Mouse (Mus musculus): ENCODE measurements around the gene Prkag1. TPM values are rescaled to one million over a fixed set of nuclear protein-coding genes. Genes with fewer than 3 reads are reported as not detected.
A peak's percentile ranks its signal among the peaks of the same experiment; 100 is the strongest.

Gene Prkag1
- polyA plus RNA-seq, 1 experiment from 2014 or later, result 79.5 TPM

DNA sequence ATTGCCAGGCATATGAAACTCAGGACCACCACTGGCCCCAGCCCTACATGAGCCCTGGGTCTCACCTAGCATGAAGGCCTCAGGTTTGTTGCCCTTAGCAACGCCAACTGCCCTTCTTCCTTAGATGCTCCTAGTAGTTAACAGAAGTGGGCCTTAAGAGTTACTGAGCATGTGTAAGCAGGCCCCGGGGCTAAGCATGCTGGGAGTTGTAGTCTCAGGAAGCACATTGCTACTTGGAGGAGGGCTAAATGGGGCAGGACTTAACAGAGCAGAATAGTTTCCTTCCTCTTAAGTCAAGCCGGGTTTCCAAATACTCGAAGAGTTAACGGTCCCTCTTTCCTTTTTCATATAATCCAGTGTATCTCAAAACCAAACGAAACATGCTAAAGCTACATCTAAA is 36.0 kb upstream of the Prkag1 start:
- Histone ChIP-seq H3K9me3 (ENCODE audit: control insufficient read depth, low read length) (no peaks in the 10 kb centered on the region), H3K27ac (ENCODE audit: low read length) (no peak overlapping the region), H3K4me2 (ENCODE audit: low read length) (peak overlapping the region; percentile 30; the same call in 1 of the 2 replicates), H3K36me3 (ENCODE audit: control insufficient read depth, insufficient read depth) (peaks cover 24% of the 10 kb centered on the region), H3K4me3 (replicated peaks; ENCODE audit: low read length) (no peak overlapping the region), H3K9ac (replicated peaks; ENCODE audit: low read depth, low read length) (no peak overlapping the region), H3K27me3 (replicated peaks; ENCODE audit: control insufficient read depth, insufficient read depth, low read length) (no peaks in the 10 kb centered on the region), H3K4me1 (replicated peaks; ENCODE audit: control insufficient read depth, insufficient read depth, low read length) (peaks cover 36% of the 10 kb centered on the region)
- WGBS, result 63% methylated on average over 6 of the region's 6 CpGs
- peak; percentile 54 for ATAC-seq

DNA sequence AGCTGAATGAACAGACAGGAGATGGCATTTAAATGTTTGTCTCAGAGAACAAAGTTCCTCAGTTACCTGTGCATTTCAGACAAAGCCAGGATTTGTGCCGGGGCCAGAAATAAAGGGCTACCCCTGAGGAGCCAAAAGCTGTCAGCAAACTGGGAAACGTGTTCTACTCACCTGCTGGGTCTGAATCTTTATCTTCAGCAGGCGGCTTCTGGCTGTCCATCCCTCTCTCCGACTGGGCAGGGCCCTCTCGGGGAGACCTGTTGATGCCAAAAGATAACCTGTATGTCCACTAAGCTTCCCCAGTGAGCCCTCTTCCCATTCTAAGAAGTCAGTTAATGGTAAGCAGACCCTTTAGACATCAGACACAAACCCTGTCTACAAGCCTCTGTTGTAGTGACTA is 35.2 kb upstream of the Prkag1 start:
- no peak overlapping the region for H3K4me3 ChIP-seq (replicated peaks; ENCODE audit: low read length)
- peaks cover 32% of the 10 kb centered on the region for H3K36me3 ChIP-seq (ENCODE audit: control insufficient read depth, insufficient read depth)

DNA sequence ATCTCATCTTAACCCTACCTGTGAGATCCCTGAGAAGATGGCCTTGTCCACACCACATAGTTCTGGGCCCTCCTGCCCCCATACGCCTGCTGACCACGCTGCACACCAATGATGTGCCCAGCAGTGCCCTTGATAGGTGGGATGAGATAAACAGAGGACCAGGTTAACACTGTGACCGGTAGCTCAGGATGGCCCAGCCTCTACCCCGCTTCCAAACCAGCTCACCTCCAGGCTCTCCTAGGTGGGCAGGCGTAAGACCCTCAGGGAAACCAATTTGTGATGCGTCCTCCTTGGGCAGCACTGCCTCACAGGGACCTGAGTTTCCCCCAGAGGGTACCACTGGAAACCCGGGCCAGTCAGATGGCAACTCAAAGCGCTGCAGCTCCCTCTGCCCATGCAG is 34.5 kb upstream of the Prkag1 start:
- peaks cover 39% of the 10 kb centered on the region for H3K36me3 ChIP-seq (ENCODE audit: control insufficient read depth, insufficient read depth)
- H3K27me3 ChIP-seq (replicated peaks; ENCODE audit: control insufficient read depth, insufficient read depth, low read length), result no peaks in the 10 kb centered on the region
- H3K9me3 ChIP-seq (ENCODE audit: control insufficient read depth, low read length), result no peaks in the 10 kb centered on the region
- no peak overlapping the region for H3K9ac ChIP-seq (replicated peaks; ENCODE audit: low read depth, low read length)
- no peak overlapping the region for H3K4me3 ChIP-seq (replicated peaks; ENCODE audit: low read length)
- H3K4me1 ChIP-seq (replicated peaks; ENCODE audit: control insufficient read depth, insufficient read depth, low read length), result peaks cover 36% of the 10 kb centered on the region
- ATAC-seq, result no peak
- no peak overlapping the region for H3K27ac ChIP-seq (ENCODE audit: low read length)
- no peak overlapping the region for H3K4me2 ChIP-seq (ENCODE audit: low read length)
- 97% methylated on average over 8 of the region's 8 CpGs for WGBS

More for the DNA sequence above, 35.2 kb upstream of the Prkag1 start:
- Histone ChIP-seq H3K4me1 (replicated peaks; ENCODE audit: control insufficient read depth, insufficient read depth, low read length) (peaks cover 36% of the 10 kb centered on the region), H3K9ac (replicated peaks; ENCODE audit: low read depth, low read length) (no peak overlapping the region), H3K27ac (ENCODE audit: low read length) (no peak overlapping the region), H3K9me3 (ENCODE audit: control insufficient read depth, low read length) (no peaks in the 10 kb centered on the region), H3K27me3 (replicated peaks; ENCODE audit: control insufficient read depth, insufficient read depth, low read length) (no peaks in the 10 kb centered on the region), H3K4me2 (ENCODE audit: low read length) (no peak overlapping the region)
- WGBS, result 84% methylated on average over 5 of the region's 5 CpGs
- ATAC-seq, result no peak

DNA sequence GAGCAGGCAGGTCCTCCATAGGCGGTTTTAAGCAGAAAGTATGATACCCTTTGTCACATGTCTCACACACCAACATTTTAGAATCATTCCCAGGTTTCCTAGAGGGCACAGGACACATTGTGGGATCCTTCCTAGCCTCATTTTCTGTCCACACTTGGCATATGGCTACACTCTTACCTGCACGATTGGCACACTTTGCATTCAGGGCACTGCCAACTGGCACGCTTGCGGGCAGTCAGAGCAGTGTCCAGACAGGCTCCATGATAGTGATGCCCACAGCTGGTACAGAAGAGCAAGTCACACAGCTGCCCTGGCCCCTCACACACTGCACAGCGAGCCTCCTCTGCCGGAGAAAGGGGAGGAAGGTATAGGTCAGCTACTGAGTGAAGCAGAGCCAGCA is 33.6 kb upstream of the Prkag1 start:
- WGBS, result 98% methylated on average over 6 of the region's 6 CpGs

DNA sequence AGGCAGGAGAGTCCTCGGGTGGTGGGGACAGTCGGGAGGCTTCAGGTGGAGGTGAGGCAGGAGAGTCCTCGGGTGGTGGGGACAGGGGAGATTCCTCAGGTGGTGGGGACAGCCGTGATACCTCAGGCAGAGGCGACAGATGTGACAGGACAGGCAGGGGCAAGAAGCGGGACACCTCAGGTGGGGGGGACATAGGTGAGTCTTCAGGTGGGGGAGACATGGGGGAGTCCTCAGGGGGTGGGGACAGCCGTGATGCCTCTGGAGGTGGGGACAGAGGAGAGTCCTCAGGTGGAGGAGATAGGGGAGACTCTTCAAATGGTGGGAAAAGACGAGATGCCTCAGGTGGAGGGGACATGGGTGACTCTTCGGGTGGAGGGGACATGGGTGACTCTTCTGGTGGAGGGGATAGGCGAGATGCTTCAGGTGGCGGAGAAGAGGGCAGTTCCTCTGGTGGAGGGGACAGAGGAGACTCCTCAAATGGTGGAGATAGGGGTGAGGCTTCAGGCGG is 32.2 kb upstream of the Prkag1 start:
- ATAC-seq, result no peak
- peaks cover 57% of the 10 kb centered on the region for H3K36me3 ChIP-seq (ENCODE audit: control insufficient read depth, insufficient read depth)
- no peak overlapping the region for H3K4me3 ChIP-seq (replicated peaks; ENCODE audit: low read length)
- no peak overlapping the region for H3K4me2 ChIP-seq (ENCODE audit: low read length)
- no peaks in the 10 kb centered on the region for H3K27me3 ChIP-seq (replicated peaks; ENCODE audit: control insufficient read depth, insufficient read depth, low read length)
- no peaks in the 10 kb centered on the region for H3K9me3 ChIP-seq (ENCODE audit: control insufficient read depth, low read length)
- 92% methylated on average over 12 of the region's 12 CpGs for WGBS
- H3K27ac ChIP-seq (ENCODE audit: low read length), result no peak overlapping the region
- peaks cover 20% of the 10 kb centered on the region for H3K4me1 ChIP-seq (replicated peaks; ENCODE audit: control insufficient read depth, insufficient read depth, low read length)
- H3K9ac ChIP-seq (replicated peaks; ENCODE audit: low read depth, low read length), result no peak overlapping the region

More for the DNA sequence above, 33.6 kb upstream of the Prkag1 start:
- no peak for ATAC-seq
- Histone ChIP-seq H3K36me3 (ENCODE audit: control insufficient read depth, insufficient read depth) (peaks cover 47% of the 10 kb centered on the region), H3K27me3 (replicated peaks; ENCODE audit: control insufficient read depth, insufficient read depth, low read length) (no peaks in the 10 kb centered on the region), H3K4me2 (ENCODE audit: low read length) (no peak overlapping the region), H3K9me3 (ENCODE audit: control insufficient read depth, low read length) (no peaks in the 10 kb centered on the region), H3K4me1 (replicated peaks; ENCODE audit: control insufficient read depth, insufficient read depth, low read length) (peaks cover 34% of the 10 kb centered on the region), H3K27ac (ENCODE audit: low read length) (no peak overlapping the region), H3K9ac (replicated peaks; ENCODE audit: low read depth, low read length) (no peak overlapping the region), H3K4me3 (replicated peaks; ENCODE audit: low read length) (no peak overlapping the region)

DNA sequence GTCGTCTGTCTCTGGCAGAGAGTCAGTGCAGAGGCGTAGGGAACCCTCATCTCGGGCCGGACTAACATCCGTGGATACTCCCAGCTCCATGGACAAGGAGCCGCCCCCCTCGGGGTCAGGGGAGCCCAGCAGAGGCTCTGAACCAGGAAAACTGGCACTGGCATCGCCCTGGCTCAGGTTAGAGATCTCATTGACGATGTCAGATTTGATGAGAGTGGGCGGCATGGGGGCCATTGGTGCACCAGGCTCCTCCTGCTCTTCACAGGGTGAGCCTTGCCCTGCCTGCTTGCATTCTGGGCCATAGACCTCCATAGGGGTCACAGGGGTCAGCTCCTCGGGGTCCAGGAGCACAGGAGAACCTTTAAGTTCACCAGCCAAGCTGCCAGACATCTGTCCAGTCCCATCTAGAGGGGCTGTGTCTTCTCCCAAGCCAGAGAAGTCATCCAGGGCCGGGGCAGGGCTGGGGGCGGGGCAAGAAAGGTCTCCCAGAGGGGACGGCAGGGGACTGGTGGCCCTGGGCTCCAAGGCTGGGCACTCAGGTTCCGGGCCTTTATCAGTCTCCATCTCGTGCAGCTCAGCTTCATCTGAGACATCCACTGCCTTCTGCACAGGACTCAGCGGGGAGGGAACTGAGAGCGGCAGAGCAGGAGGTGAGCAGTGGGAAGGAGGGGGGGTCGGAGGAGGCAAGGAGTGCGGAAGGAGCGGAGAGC is 30.5 kb upstream of the Prkag1 start:
- Histone ChIP-seq H3K36me3 (ENCODE audit: control insufficient read depth, insufficient read depth) (peaks cover 71% of the 10 kb centered on the region), H3K9me3 (ENCODE audit: control insufficient read depth, low read length) (no peaks in the 10 kb centered on the region), H3K4me3 (replicated peaks; ENCODE audit: low read length) (no peak overlapping the region), H3K27me3 (replicated peaks; ENCODE audit: control insufficient read depth, insufficient read depth, low read length) (no peaks in the 10 kb centered on the region), H3K9ac (replicated peaks; ENCODE audit: low read depth, low read length) (no peak overlapping the region), H3K27ac (ENCODE audit: low read length) (no peak overlapping the region), H3K4me1 (replicated peaks; ENCODE audit: control insufficient read depth, insufficient read depth, low read length) (peaks cover 3% of the 10 kb centered on the region), H3K4me2 (ENCODE audit: low read length) (no peak overlapping the region)
- no peak for ATAC-seq
- WGBS, result 88% methylated on average over 21 of the region's 21 CpGs

DNA sequence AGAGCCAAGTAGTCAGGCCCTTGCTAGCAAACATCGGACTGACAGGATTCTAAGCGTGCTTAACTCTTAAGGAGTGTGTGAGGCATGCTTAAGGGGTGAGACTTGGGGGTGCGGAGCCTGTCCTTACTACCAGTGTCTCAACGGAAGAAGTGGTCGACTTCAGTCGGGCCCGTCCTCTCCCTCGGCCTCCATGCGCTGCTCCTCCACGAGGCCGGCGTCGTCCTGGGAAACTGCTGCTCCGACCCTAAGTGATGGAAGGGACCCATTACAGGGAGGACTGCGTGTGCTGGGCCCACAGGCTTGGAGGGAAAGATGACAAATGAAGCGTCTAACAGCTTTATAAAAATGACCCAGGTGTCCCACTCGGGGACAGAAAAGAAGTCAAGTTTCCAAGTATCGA is 29.6 kb upstream of the Prkag1 start:
- no peak overlapping the region for H3K4me3 ChIP-seq (replicated peaks; ENCODE audit: low read length)
- WGBS, result 93% methylated on average over 18 of the region's 18 CpGs
- H3K27ac ChIP-seq (ENCODE audit: low read length), result no peak overlapping the region
- H3K9ac ChIP-seq (replicated peaks; ENCODE audit: low read depth, low read length), result no peak overlapping the region
- no peaks in the 10 kb centered on the region for H3K4me1 ChIP-seq (replicated peaks; ENCODE audit: control insufficient read depth, insufficient read depth, low read length)
- no peaks in the 10 kb centered on the region for H3K27me3 ChIP-seq (replicated peaks; ENCODE audit: control insufficient read depth, insufficient read depth, low read length)
- H3K4me2 ChIP-seq (ENCODE audit: low read length), result no peak overlapping the region
- H3K36me3 ChIP-seq (ENCODE audit: control insufficient read depth, insufficient read depth), result peaks cover 72% of the 10 kb centered on the region
- no peak for ATAC-seq
- H3K9me3 ChIP-seq (ENCODE audit: control insufficient read depth, low read length), result no peaks in the 10 kb centered on the region

DNA sequence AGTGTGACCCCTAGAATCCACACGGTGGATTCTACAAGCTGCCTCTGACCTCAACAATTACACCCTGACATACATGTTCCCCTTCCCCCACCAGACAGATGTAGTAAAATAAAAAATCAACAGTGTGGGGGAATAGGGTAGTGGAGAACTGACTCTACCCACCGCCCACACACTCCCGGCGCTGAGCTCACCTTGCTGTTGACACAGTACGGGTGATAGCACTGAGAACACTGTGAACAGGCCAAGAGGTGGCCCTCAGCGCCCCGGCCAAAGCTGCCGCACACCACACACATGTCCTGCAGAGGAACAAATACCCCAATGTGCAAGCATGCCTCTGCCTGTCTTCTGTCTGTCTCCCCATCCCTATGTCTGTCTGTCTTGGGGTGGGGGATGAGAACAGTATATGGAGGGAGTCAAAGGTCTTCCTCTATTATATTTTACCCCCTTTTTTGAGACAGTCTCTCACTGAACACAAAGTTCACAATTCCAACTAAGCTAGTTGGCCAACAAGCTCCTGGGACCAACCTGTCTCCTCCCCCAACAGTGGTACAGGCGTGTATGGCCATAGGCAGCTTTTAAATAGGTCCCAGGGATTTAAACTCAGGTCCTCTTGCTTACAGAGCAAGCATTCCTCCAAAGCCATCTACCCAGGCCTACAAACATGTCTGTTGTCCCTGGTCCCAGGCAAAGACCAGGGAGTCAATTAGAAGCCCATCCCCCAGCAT is 28.2 kb upstream of the Prkag1 start:
- Histone ChIP-seq H3K9ac (replicated peaks; ENCODE audit: low read depth, low read length) (no peak overlapping the region), H3K4me3 (replicated peaks; ENCODE audit: low read length) (no peak overlapping the region), H3K27ac (ENCODE audit: low read length) (no peak overlapping the region), H3K36me3 (ENCODE audit: control insufficient read depth, insufficient read depth) (peaks cover 74% of the 10 kb centered on the region), H3K27me3 (replicated peaks; ENCODE audit: control insufficient read depth, insufficient read depth, low read length) (no peaks in the 10 kb centered on the region), H3K9me3 (ENCODE audit: control insufficient read depth, low read length) (no peaks in the 10 kb centered on the region), H3K4me2 (ENCODE audit: low read length) (no peak overlapping the region), H3K4me1 (replicated peaks; ENCODE audit: control insufficient read depth, insufficient read depth, low read length) (no peaks in the 10 kb centered on the region)
- WGBS, result 88% methylated on average over 9 of the region's 9 CpGs
- ATAC-seq, result no peak

DNA sequence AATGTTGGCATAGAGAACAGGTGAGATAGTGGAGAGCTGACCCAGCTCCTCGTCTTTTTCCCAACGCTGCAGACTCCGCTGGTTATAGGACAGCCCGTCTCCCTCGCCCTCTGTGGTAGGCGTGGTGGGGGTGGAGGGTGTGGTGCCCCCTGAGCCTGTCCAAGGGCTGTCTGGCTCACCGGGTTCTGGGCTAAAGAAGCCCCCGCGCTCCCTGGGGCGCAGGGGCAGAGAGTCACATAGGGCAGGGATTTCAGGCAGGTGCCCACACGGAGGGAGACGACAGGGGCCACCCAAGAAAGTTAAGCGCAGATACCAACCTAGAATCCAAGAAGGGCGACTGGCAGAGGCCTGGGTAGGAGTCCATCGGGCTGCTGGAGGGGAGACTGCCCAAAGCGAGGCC is 22.9 kb upstream of the Prkag1 start:
- no peak for ATAC-seq
- no peaks in the 10 kb centered on the region for H3K27me3 ChIP-seq (replicated peaks; ENCODE audit: control insufficient read depth, insufficient read depth, low read length)
- no peaks in the 10 kb centered on the region for H3K4me1 ChIP-seq (replicated peaks; ENCODE audit: control insufficient read depth, insufficient read depth, low read length)
- H3K4me2 ChIP-seq (ENCODE audit: low read length), result no peak overlapping the region
- no peak overlapping the region for H3K27ac ChIP-seq (ENCODE audit: low read length)
- H3K9ac ChIP-seq (replicated peaks; ENCODE audit: low read depth, low read length), result no peak overlapping the region
- WGBS, result 94% methylated on average over 16 of the region's 16 CpGs
- peaks cover 73% of the 10 kb centered on the region for H3K36me3 ChIP-seq (ENCODE audit: control insufficient read depth, insufficient read depth)
- no peak overlapping the region for H3K4me3 ChIP-seq (replicated peaks; ENCODE audit: low read length)
- no peaks in the 10 kb centered on the region for H3K9me3 ChIP-seq (ENCODE audit: control insufficient read depth, low read length)
